Mouse (Mus musculus) myocyte (in vitro differentiated cells): ENCODE data around the gene Rpl23.

Experiments used
- CEBPB ChIP-seq: IDR thresholded peaks from 2 replicates; pipeline ENCODE4 v1.6.1; 2011; ENCODE audit warnings: mild to moderate bottlenecking, moderate library complexity; ENCODE audit not compliant: poor library complexity, insufficient read depth, severe bottlenecking
- E2F4 ChIP-seq: IDR thresholded peaks from one replicate; pipeline ENCODE4 v1.6.1; 2011; ENCODE audit warnings: mild to moderate bottlenecking, control low read depth, moderate library complexity; ENCODE audit not compliant: insufficient read depth
- MAX ChIP-seq: IDR thresholded peaks from one replicate; pipeline ENCODE4 v1.6.1; 2011; ENCODE audit warnings: low read depth, mild to moderate bottlenecking, control low read depth
- MYOD1 ChIP-seq, 3 experiments: IDR thresholded peaks; one replicate each; pipeline ENCODE4 v1.6.1; 2011; ENCODE audit warnings: control low read depth in 2 of 3, low read depth in 2 of 3, mild to moderate bottlenecking in 2 of 3, moderate library complexity in 1 of 3; ENCODE audit not compliant: insufficient read length in 2 of 3, control insufficient read depth in 1 of 3
- MYOG ChIP-seq, 3 experiments: IDR thresholded peaks; one replicate each; pipeline ENCODE4 v1.6.1; 2011; ENCODE audit warnings: control low read depth in 2 of 3, low read depth in 2 of 3, mild to moderate bottlenecking in 2 of 3; ENCODE audit not compliant: insufficient read length in 2 of 3, control insufficient read depth in 1 of 3, insufficient read depth in 1 of 3
- POLR2A ChIP-seq: IDR thresholded peaks from one replicate; pipeline ENCODE4 v1.6.1; 2011; ENCODE audit warnings: low read depth, mild to moderate bottlenecking, control low read depth, moderate library complexity; ENCODE audit not compliant: insufficient read length
- POLR2AphosphoS2 ChIP-seq: IDR thresholded peaks from one replicate; pipeline ENCODE4 v1.6.1; 2011; ENCODE audit warnings: low read depth, control low read depth; ENCODE audit not compliant: insufficient read length
- REST ChIP-seq: IDR thresholded peaks from one replicate; pipeline ENCODE4 v1.6.1; 2011; ENCODE audit warnings: mild to moderate bottlenecking, control low read depth, moderate library complexity; ENCODE audit not compliant: insufficient read depth, insufficient read length
- TCF12 ChIP-seq: IDR thresholded peaks from one replicate; pipeline ENCODE4 v1.6.1; 2011; ENCODE audit warnings: mild to moderate bottlenecking, control low read depth; ENCODE audit not compliant: poor library complexity, insufficient read depth, severe bottlenecking
- TCF3 ChIP-seq: IDR thresholded peaks from one replicate; pipeline ENCODE4 v1.6.1; 2011; ENCODE audit warnings: low read depth, control low read depth; ENCODE audit not compliant: insufficient read length
- USF1 ChIP-seq: IDR thresholded peaks from one replicate; pipeline ENCODE4 v1.6.1; 2011; ENCODE audit warnings: low read depth, mild to moderate bottlenecking, control low read depth, moderate library complexity

GRCm38 (mm10) chr11:97775186-97775585 lies 7.1 kb downstream of the Rpl23 start:
- TF ChIP-seq POLR2A = no peak
- no peak for TF ChIP-seq MAX
- TF ChIP-seq MYOD1 (IDR thresholded peaks at IDR 0.05; ENCODE audit: control insufficient read depth in 1 of 3, insufficient read length in 2 of 3, low read depth in 2 of 3) = no peak
- no peak for TF ChIP-seq USF1
- TF ChIP-seq MYOG (IDR thresholded peaks at IDR 0.05; ENCODE audit: control insufficient read depth in 1 of 3, insufficient read depth in 1 of 3, insufficient read length in 2 of 3, low read depth in 2 of 3) = no peak
- TF ChIP-seq REST = no peak
- TF ChIP-seq E2F4 = no peak
- no peak for TF ChIP-seq CEBPB
- TF ChIP-seq TCF3 = no peak
- TF ChIP-seq POLR2AphosphoS2 = no peak
- TF ChIP-seq TCF12 = no peak
